Mouse (Mus musculus) lung, adult 2 months (tissue): ENCODE measurements around the gene Slc43a3.

Experiments
- CTCF ChIP-seq: fragments of 200-500 bp; IDR thresholded peaks from 2 replicates; pipeline ENCODE4 v1.5.1; 2011; ENCODE audit warnings: mild to moderate bottlenecking, low read length, control low read depth; ENCODE audit not compliant: insufficient read depth
- POLR2A ChIP-seq: fragments of 200-500 bp; IDR thresholded peaks from 2 replicates; pipeline ENCODE4 v1.6.1; 2011; ENCODE audit warnings: low read depth, mild to moderate bottlenecking, control low read depth, low read length, borderline replicate concordance; ENCODE audit errors: extremely low read depth

DNA sequence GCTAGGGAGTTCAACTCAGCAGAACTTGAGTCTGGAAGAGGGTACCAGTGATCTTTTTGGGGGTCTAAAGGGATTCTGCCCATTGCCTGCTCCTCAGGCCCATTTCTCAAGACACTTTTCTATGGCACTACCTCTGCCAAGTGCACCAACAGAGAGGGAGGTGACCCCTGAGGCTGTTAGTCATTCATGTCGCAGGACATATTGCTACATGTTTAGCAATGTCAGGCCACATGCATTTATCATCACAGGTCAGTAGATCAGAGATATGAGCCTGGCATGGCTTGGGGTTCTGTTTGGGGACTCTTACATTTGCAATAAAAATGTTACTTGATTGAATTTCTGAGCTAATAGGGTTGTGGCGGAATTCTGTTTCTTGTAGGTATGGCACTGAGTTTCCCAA lies 39.2 kb downstream of the Slc43a3 start:
- TF ChIP-seq CTCF (no peak), POLR2A (no peak)
